Mouse (Mus musculus) cerebellum, postnatal 4 days (tissue): Measurements from ENCODE around the gene Arhgdib.
"Not testable (repeated sequence)": the region's sequence is repeated elsewhere in the genome, so short reads cannot be mapped to it uniquely, and the experiment has no call there.

ENCODE experiments used
- DNase-seq, 2 experiments: peaks; one replicate each; pipeline ENCODE4 v3.0.0; 2022; ENCODE audit warnings: low spot score in 2 of 2, mixed read lengths in 1 of 2

The Arhgdib gene

DNA sequence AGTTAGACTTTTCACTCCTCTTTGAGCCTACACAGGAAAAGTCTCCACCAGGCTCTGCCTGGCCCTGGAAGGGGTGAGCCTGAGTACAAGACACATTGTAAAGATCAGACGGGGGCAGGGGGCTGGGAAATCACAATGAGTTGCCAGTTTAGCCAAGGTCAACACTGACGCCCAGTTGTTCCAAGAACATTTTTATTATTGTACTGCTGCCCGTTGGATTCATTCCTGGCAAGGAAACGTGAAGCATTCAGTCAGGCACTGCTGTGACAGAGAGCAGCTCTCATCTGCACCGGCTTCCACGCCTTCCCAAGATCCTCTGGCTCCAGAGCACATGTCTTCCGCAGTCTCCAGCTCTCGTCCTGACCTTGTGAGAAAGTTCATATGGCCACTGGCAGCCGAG lies 53.8 kb downstream of the Arhgdib start:
- DNase-seq = no peak

DNA sequence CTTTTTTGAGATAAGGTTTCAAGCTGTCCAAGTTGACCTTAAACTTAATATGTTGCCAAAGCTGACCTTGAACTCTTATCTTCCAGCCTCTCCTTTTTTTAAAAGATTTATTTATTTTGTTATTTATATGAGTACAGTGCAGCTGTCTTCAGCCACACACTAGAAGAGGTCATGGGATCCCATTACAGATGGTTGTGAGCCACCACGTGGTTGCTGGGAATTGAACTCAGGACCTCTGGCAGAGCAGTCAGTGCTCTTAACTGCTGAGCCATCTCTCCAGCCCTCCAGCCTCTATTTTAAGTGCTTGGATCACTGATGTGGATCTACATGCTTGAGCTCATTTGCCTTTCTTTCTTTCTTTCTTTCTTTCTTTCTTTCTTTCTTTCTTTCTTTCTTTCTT lies 56.9 kb downstream of the Arhgdib start:
- not testable (repeated sequence) for DNase-seq

DNA sequence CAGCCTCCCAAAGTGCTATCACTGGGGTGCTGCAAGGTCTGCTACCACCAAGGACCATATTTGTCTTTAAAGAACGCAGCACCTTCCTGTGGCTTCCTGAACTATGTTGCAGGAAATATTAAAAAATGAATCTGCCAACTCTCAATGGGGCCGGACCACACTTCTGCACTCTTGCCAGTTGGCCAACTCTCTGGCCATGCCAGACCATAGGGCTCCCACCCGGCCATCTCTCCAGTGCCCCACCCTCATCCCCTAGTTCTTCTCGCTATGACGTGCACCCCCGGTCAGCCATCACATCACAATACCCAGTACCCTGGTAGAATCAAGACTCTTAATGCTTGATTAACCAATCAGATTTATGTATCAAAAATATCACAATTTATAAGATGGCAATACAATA lies 57.7 kb downstream of the Arhgdib start:
- no peak for DNase-seq

DNA sequence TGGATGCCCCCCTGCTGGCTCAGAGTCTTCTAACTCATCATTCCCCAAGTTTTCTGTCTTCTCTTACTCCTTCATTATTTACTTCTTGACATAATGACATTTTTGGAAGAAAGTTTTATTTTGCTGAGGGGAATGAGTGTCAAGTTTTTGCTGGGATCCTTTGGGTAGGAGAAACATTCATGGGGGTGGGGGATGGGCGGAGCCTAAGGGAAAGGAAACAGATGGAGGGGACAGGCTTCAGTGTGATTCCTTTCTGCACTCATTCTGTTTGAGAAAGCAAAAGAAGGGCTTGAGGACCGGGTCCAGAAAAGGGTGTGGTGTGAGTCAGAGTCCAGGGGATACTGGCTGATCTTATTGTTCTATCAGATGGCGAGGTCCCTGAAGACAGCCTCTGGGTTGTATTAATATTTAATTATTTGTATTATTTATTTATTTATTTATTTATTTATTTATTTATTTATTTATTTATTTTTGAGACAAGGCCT lies 58.2 kb downstream of the Arhgdib start:
- no peak for DNase-seq

DNA sequence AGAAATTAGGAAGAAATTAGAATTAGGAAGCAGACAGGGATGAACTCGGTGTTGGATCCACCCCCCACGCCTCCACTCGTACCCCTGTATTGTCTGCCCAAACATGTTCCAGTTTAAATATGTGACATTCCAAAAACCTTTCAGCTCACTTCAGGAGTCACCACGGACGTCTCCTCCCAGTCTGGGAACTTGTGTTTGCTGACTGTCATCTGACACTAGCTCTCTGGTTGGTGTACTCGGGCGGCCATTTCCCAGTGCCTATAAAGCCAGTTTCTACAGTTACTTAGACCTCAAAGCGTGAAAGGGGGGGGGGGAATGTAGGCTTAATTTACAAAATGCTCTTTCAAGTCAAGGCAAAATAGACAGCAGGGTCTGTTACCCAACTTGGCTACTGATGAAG lies 60.0 kb downstream of the Arhgdib start:
- DNase-seq = no peak

DNA sequence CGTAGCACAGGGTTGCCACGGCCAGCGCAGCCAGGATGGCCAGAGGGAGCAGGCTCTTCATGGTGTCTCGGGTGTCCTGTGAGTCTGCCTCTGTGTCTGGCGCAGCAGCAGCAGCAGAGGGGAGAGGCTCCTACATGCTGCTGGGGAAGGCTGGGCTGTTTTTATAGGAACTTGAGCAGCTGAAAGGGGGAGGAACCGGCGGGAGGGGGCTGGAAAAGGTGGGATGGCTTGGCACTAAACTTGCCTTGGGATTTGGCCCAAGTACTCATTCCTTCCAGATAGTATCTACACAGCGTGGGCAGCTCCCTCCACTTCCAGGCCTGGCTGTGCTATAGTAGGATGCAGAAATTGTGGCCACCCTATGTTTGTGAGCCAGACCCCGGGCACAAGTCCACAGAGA lies 66.0 kb downstream of the Arhgdib start, which contains the start of gene Mgp:
TSS of gene Mgp (minus strand) at position 154 of the 400 bp plus-strand sequence.
- DNase-seq = no peak

DNA sequence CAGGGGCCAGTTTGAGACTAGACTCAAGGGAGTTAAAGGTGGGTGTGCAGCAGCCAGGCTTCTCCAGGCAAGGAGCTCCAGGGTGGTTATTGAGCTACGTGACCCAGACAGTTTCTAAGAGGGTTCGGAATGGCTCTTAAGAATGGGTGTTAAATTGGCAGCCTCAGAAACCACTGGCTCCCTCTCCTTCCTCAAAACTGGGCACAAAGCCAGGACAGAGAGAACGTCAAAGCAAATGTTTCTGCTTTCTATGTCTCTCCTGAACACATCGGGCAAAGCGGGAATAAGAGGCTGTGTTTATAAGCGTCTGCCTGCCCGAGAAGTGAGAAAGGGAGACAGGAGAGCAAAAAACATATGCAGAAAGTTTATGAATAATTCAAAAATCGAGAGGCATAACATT lies 67.1 kb downstream of the Arhgdib start:
- DNase-seq = no peak
